Comparison of ENCODE assay signal across 24 mouse cellular contexts in genomic region chr3:10123615-10124014, GRCm38 (mm10). TPM values are rescaled to one million over a fixed set of nuclear protein-coding genes. Genes with fewer than 3 reads are reported as not detected.
DNase-seq lines count a peak whose midpoint lies in the region; ATAC-seq and TF ChIP-seq lines count a peak whose summit lies in the region.
"Had no signal": no experiment of that assay in that cellular context is flagged by ENCODE, and none has a peak within 500 bp of the region (broad histone marks: within the 10 kb centered on the region; RNA-seq: fewer than 3 reads in every experiment).

No protein-coding gene starts in this region.

- 21% methylated on average over 1 of the region's 1 CpGs for whole genome bisulfite sequencing in liver, adult 2 months
- WGBS in liver, postnatal 0 days (ENCODE audit: insufficient replicate concordance): 54% methylated on average over 1 of the region's 1 CpGs
- 51% methylated on average over 1 of the region's 1 CpGs for WGBS in liver, embryonic 12.5 days (ENCODE audit: insufficient replicate concordance)

- DNase-seq in heart, adult 11 months: peak; percentile 53
- no peak for DNase-seq in heart, postnatal 25 days (ENCODE audit: low spot score)
- peak; percentile 91 for DNase-seq in liver, adult 2 months (ENCODE audit: extremely low read depth, low read depth, low spot score)
- DNase-seq in liver: no peak
- peak; percentile 36 for DNase-seq in liver, postnatal 0 days
- DNase-seq: adrenal gland, adult 8-10 months; adrenal gland, postnatal 14 days; adrenal gland, postnatal 36 days; B cell, adult 2 months; cerebellum, adult 11-12 months; cerebellum, adult 2 months; cerebellum, adult 9-10 months; cerebellum, postnatal 10 days; cerebellum, postnatal 25 days had no signal

- no peaks in the 10 kb centered on the region for H3K36me3 ChIP-seq in liver, adult 2 months (ENCODE audit: control insufficient read depth, insufficient read depth, low read length)
- H3K36me3 ChIP-seq in liver, postnatal 0 days (replicated peaks; ENCODE audit: insufficient read depth, low read length): no peaks in the 10 kb centered on the region
- no peaks in the 10 kb centered on the region for H3K36me3 ChIP-seq in liver, embryonic 12.5 days
- H3K36me3 ChIP-seq: embryonic facial prominence, embryonic 10.5 days; embryonic facial prominence, embryonic 12.5 days; forebrain, embryonic 15.5 days; G1E had no signal

- H3K9me3 ChIP-seq in liver, postnatal 0 days (ENCODE audit: low read length): no peaks in the 10 kb centered on the region
- no peaks in the 10 kb centered on the region for H3K9me3 ChIP-seq in liver, embryonic 12.5 days (replicated peaks)
- H3K9me3 ChIP-seq: embryonic facial prominence, embryonic 10.5 days; embryonic facial prominence, embryonic 12.5 days; forebrain, embryonic 13.5 days; forebrain, embryonic 15.5 days; G1E had no signal

- no peak for TF ChIP-seq EP300 in liver, postnatal 0 days (IDR thresholded peaks at IDR 0.05; ENCODE audit: low read depth)

- no peak for TF ChIP-seq CTCF in liver, adult 2 months (IDR thresholded peaks at IDR 0.05; ENCODE audit: low read depth, low read length)
- no peak for TF ChIP-seq CTCF in liver, postnatal 0 days (IDR thresholded peaks at IDR 0.05; ENCODE audit: low read depth)

- H3K4me2 ChIP-seq in liver, postnatal 0 days (ENCODE audit: low read depth, low read length): no peak overlapping the region
- H3K4me2 ChIP-seq in liver, embryonic 12.5 days: no peak overlapping the region
- H3K4me2 ChIP-seq: embryonic facial prominence, embryonic 12.5 days; forebrain, embryonic 13.5 days; forebrain, embryonic 15.5 days had no signal

- no peak overlapping the region for H3K4me3 ChIP-seq in liver, adult 2 months (ENCODE audit: insufficient read depth, low read depth, low read length)
- H3K4me3 ChIP-seq in liver, postnatal 0 days (ENCODE audit: low read depth, low read length): no peak overlapping the region
- H3K4me3 ChIP-seq in liver, embryonic 12.5 days: no peak overlapping the region
- H3K4me3 ChIP-seq: embryonic facial prominence, embryonic 10.5 days; embryonic facial prominence, embryonic 12.5 days; forebrain, embryonic 13.5 days; forebrain, embryonic 15.5 days had no signal

- no peak for TF ChIP-seq POLR2A in liver, adult 2 months (IDR thresholded peaks at IDR 0.05; ENCODE audit: extremely low read depth, insufficient read depth, low read length)

- H3K27me3 ChIP-seq in liver, adult 2 months (ENCODE audit: control insufficient read depth, insufficient read depth, low read length): no peaks in the 10 kb centered on the region
- no peaks in the 10 kb centered on the region for H3K27me3 ChIP-seq in liver, postnatal 0 days (ENCODE audit: insufficient read depth, low read length)
- peaks cover under 1% of the 10 kb centered on the region; the same call in 1 of the 2 replicates for H3K27me3 ChIP-seq in liver, embryonic 12.5 days (replicated peaks)
- H3K27me3 ChIP-seq: CH12.LX; embryonic facial prominence, embryonic 12.5 days; forebrain, embryonic 13.5 days; forebrain, embryonic 15.5 days; Patski had no signal

- no peaks in the 10 kb centered on the region for H3K79me2 ChIP-seq in liver, adult 2 months (ENCODE audit: control insufficient read depth, insufficient read depth, low read length)

- H3K9ac ChIP-seq in liver, adult 2 months (ENCODE audit: low read depth, low read length): no peak overlapping the region
- no peak overlapping the region for H3K9ac ChIP-seq in liver, postnatal 0 days (replicated peaks)
- no peak overlapping the region for H3K9ac ChIP-seq in liver, embryonic 12.5 days
- H3K9ac ChIP-seq: embryonic facial prominence, embryonic 12.5 days; forebrain, embryonic 13.5 days; forebrain, embryonic 15.5 days had no signal

- intact Hi-C loops in heart, postnatal 25 days (cut with DNase I): no loop called here

- peaks cover 17% of the 10 kb centered on the region; the same call in 1 of the 2 replicates for H3K4me1 ChIP-seq in liver, adult 2 months (ENCODE audit: control insufficient read depth, insufficient read depth, low read length)
- peaks cover 7% of the 10 kb centered on the region for H3K4me1 ChIP-seq in liver, postnatal 0 days (ENCODE audit: insufficient read depth)
- H3K4me1 ChIP-seq in liver, embryonic 12.5 days: peaks cover 11% of the 10 kb centered on the region
- H3K4me1 ChIP-seq: embryonic facial prominence, embryonic 10.5 days; embryonic facial prominence, embryonic 12.5 days; forebrain, embryonic 13.5 days had no signal

- ATAC-seq in liver, postnatal 0 days: peak; percentile 73
- ATAC-seq in liver, embryonic 12.5 days: no peak; the same call in 1 of the 2 replicates
- ATAC-seq: activated CD4-positive, CD25-positive, alpha-beta regulatory T cell, adult 4 months; CD4-positive, CD25-positive, alpha-beta regulatory T cell, adult 4 months; forebrain, embryonic 13.5 days; forebrain, embryonic 15.5 days; Patski had no signal

- peak overlapping the region; percentile 74 for H3K27ac ChIP-seq in liver, adult 2 months (replicated peaks; ENCODE audit: insufficient read depth, low read depth, low read length)
- H3K27ac ChIP-seq in liver, postnatal 0 days (ENCODE audit: low read depth): no peak overlapping the region; the same call in 1 of the 2 replicates
- H3K27ac ChIP-seq in liver, embryonic 12.5 days: no peak overlapping the region
- H3K27ac ChIP-seq: embryonic facial prominence, embryonic 10.5 days; embryonic facial prominence, embryonic 12.5 days; forebrain, embryonic 13.5 days; forebrain, embryonic 15.5 days had no signal

RNA-seq across cellular contexts. Expression of gene Gm9833, which starts 35.7 kb away (rescaled TPM):
- 1 to 10 TPM; 1.0 to 1.3 TPM for total RNA-seq in heart, postnatal 25 days (2021)
- 0.40 and 0.46 TPM in 2 replicates for total RNA-seq in liver, adult 2 months (2014; rRNA removed)
- polyA plus RNA-seq in liver, adult 2 months (2012; rRNA removed): not detected in 2 replicates
- 0.50 and 0.70 TPM in 2 replicates for polyA plus RNA-seq in liver, postnatal 0 days (2015; fragmentation: Nextera tagmentation; extraction: Ambion mirVana)
- 2.1 and 2.2 TPM in 2 replicates for polyA plus RNA-seq in liver, embryonic 12.5 days (2016; fragmentation: Nextera tagmentation; extraction: Ambion mirVana)
- total RNA-seq: CH12.LX had no signal

Comparison
In these comparisons a context has a peak if more than half of its experiments do, and no peak if none do; other contexts are left out.
1. DNase-seq: peak in heart, adult 11 months (single experiment), liver, adult 2 months (single experiment) and liver, postnatal 0 days (single experiment); none in heart, postnatal 25 days (single experiment) and liver (single experiment).